Mouse (Mus musculus) liver, embryonic 14.5 days (tissue): ENCODE measurements around the gene Lin52.

ENCODE experiments used
- CTCF ChIP-seq: IDR thresholded peaks from 2 replicates; pipeline ENCODE4 v1.5.1; 2016; ENCODE audit warnings: antibody characterized with exemption, low read depth, control low read depth
- EP300 ChIP-seq: IDR thresholded peaks from 2 replicates; pipeline ENCODE4 v1.6.1; 2016; ENCODE audit warnings: antibody characterized with exemption, low read depth

- TF ChIP-seq CTCF, result no peak; the same call in 1 of the 2 replicates
- TF ChIP-seq EP300, result no peak
These were observed 126.7 kb downstream of the Lin52 start for GRCm38 (mm10) chr12:84577768-84578439.
